ENCODE assay signal across 14 mouse cellular contexts in the genomic region with DNA sequence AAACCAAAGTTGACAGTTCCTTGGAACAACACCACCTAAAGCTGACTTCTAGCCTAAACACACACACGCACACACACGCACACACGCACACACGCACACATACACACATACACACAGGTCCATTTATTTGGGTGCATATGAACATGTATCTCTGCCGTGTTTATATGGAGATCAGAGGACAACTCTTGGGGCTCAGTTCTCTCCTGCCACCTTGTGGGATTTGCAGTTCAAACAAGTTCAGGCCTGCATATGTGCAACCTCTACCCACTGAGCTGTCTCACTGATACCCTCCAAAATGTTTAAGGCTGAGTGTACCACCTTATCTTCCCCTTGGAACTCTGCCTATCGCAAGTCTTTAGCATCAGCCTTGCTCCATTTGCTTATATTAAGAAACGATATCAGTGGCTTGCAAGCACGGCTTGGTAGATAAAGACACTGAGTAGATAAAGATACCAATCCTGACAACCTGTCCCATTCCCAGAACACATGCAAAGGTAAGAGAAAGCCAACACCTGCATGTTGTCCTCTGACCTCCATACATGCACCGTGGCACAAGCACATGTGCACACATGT. TPM values are rescaled to one million over a fixed set of nuclear protein-coding genes. Genes with fewer than 3 reads are reported as not detected.
A peak's percentile ranks its signal among the peaks of the same experiment; 100 is the strongest.
DNase-seq lines count a peak whose midpoint lies in the region; ATAC-seq and TF ChIP-seq lines count a peak whose summit lies in the region.
"Had no signal": no experiment of that assay in that cellular context is flagged by ENCODE, and none has a peak within 500 bp of the region (broad histone marks: within the 10 kb centered on the region; RNA-seq: fewer than 3 reads in every experiment).

No protein-coding gene starts in this region.

- peak; percentile 20; the same call in 1 of the 2 replicates for TF ChIP-seq CTCF in liver, postnatal 0 days (IDR thresholded peaks at IDR 0.05; ENCODE audit: low read depth)

- H3K27me3 ChIP-seq in embryonic facial prominence, embryonic 14.5 days (replicated peaks; ENCODE audit: control insufficient read depth, insufficient read depth, low read length): peaks cover 6% of the 10 kb centered on the region
- H3K27me3 ChIP-seq in embryonic facial prominence, embryonic 10.5 days (replicated peaks; ENCODE audit: low read depth, poor library complexity, severe bottlenecking): peaks cover 50% of the 10 kb centered on the region
- H3K27me3 ChIP-seq in liver, postnatal 0 days (ENCODE audit: insufficient read depth, low read length): peaks cover 23% of the 10 kb centered on the region
- H3K27me3 ChIP-seq in liver, embryonic 11.5 days (replicated peaks; ENCODE audit: control insufficient read depth, insufficient read depth, low read length): peaks cover 33% of the 10 kb centered on the region
- no peaks in the 10 kb centered on the region for H3K27me3 ChIP-seq in hindbrain, embryonic 16.5 days (replicated peaks; ENCODE audit: control insufficient read depth, insufficient read depth, low read length)

- peak; percentile 13 for DNase-seq in embryonic facial prominence, embryonic 14.5 days (ENCODE audit: low spot score)
- no peak for DNase-seq in embryonic facial prominence, embryonic 10.5 days (ENCODE audit: low spot score)
- DNase-seq in liver, postnatal 0 days: no peak
- DNase-seq in liver, embryonic 11.5 days (ENCODE audit: low spot score): no peak
- peak; percentile 54 for DNase-seq in retina, postnatal 1 day
- DNase-seq in spleen, adult 12 weeks (ENCODE audit: low spot score): no peak
- DNase-seq in heart, postnatal 10 days: no peak
- DNase-seq: cerebellum, adult 9-10 months; heart, adult 2 months; heart, postnatal 4 days had no signal

- peaks cover 7% of the 10 kb centered on the region; the same call in 1 of the 2 replicates for H3K4me1 ChIP-seq in embryonic facial prominence, embryonic 14.5 days (ENCODE audit: control insufficient read depth, insufficient read depth, low read length)
- peaks cover 18% of the 10 kb centered on the region for H3K4me1 ChIP-seq in embryonic facial prominence, embryonic 10.5 days
- peaks cover 11% of the 10 kb centered on the region for H3K4me1 ChIP-seq in liver, postnatal 0 days (ENCODE audit: insufficient read depth)
- no peaks in the 10 kb centered on the region for H3K4me1 ChIP-seq in liver, embryonic 11.5 days (replicated peaks; ENCODE audit: control insufficient read depth, insufficient read depth, low read length)
- peaks cover 3% of the 10 kb centered on the region; the same call in 1 of the 2 replicates for H3K4me1 ChIP-seq in hindbrain, embryonic 16.5 days (ENCODE audit: control insufficient read depth, insufficient read depth, low read depth, low read length)

- H3K27ac ChIP-seq in embryonic facial prominence, embryonic 14.5 days (replicated peaks; ENCODE audit: low read depth, low read length): no peak overlapping the region
- no peak overlapping the region for H3K27ac ChIP-seq in embryonic facial prominence, embryonic 10.5 days (replicated peaks)
- H3K27ac ChIP-seq in liver, postnatal 0 days (ENCODE audit: low read depth): no peak overlapping the region
- H3K27ac ChIP-seq in liver, embryonic 11.5 days (ENCODE audit: low read depth, low read length): no peak overlapping the region
- no peak overlapping the region for H3K27ac ChIP-seq in hindbrain, embryonic 16.5 days (ENCODE audit: low read depth, low read length)
- H3K27ac ChIP-seq: heart, adult 2 months; liver, embryonic 15.5 days had no signal

- no peak overlapping the region for H3K4me3 ChIP-seq in embryonic facial prominence, embryonic 14.5 days (ENCODE audit: low read depth, low read length)
- H3K4me3 ChIP-seq in embryonic facial prominence, embryonic 10.5 days: no peak overlapping the region
- no peak overlapping the region for H3K4me3 ChIP-seq in liver, postnatal 0 days (ENCODE audit: low read depth, low read length)
- no peak overlapping the region for H3K4me3 ChIP-seq in liver, embryonic 11.5 days (ENCODE audit: low read depth, low read length)
- no peak overlapping the region for H3K4me3 ChIP-seq in hindbrain, embryonic 16.5 days (ENCODE audit: low read length)
- H3K4me3 ChIP-seq: heart, adult 2 months; liver, embryonic 15.5 days had no signal

- no peak overlapping the region for H3K9ac ChIP-seq in embryonic facial prominence, embryonic 14.5 days (ENCODE audit: low read depth, low read length)
- no peak overlapping the region for H3K9ac ChIP-seq in liver, postnatal 0 days (replicated peaks)
- no peak overlapping the region for H3K9ac ChIP-seq in liver, embryonic 11.5 days (ENCODE audit: low read depth, low read length)
- H3K9ac ChIP-seq in hindbrain, embryonic 16.5 days (ENCODE audit: low read depth, low read length): no peak overlapping the region
- H3K9ac ChIP-seq: liver, embryonic 15.5 days had no signal

- 89% methylated on average over 9 of the region's 9 CpGs for WGBS in embryonic facial prominence, embryonic 14.5 days
- WGBS in embryonic facial prominence, embryonic 10.5 days: 89% methylated on average over 9 of the region's 9 CpGs
- WGBS in liver, postnatal 0 days (ENCODE audit: insufficient replicate concordance): 78% methylated on average over 9 of the region's 9 CpGs
- 79% methylated on average over 9 of the region's 9 CpGs for WGBS in liver, embryonic 11.5 days
- 82% methylated on average over 9 of the region's 9 CpGs for WGBS in hindbrain, embryonic 16.5 days

- intact Hi-C loops in heart, postnatal 10 days (cut with DNase I): no loop called here

- no peak for TF ChIP-seq EP300 in liver, postnatal 0 days (IDR thresholded peaks at IDR 0.05; ENCODE audit: low read depth)

- no peak overlapping the region for H3K4me2 ChIP-seq in embryonic facial prominence, embryonic 14.5 days (ENCODE audit: low read depth, low read length)
- no peak overlapping the region for H3K4me2 ChIP-seq in liver, postnatal 0 days (ENCODE audit: low read depth, low read length)
- no peak overlapping the region for H3K4me2 ChIP-seq in liver, embryonic 11.5 days
- 0 out of 2 replicates have a peak overlapping the region, but pooled peaks have one; percentile 3 for H3K4me2 ChIP-seq in hindbrain, embryonic 16.5 days (ENCODE audit: low read length)
- H3K4me2 ChIP-seq: liver, embryonic 15.5 days had no signal

- H3K36me3 ChIP-seq in embryonic facial prominence, embryonic 14.5 days (ENCODE audit: control insufficient read depth, insufficient read depth, low read length): no peaks in the 10 kb centered on the region
- no peaks in the 10 kb centered on the region for H3K36me3 ChIP-seq in embryonic facial prominence, embryonic 10.5 days (replicated peaks)
- H3K36me3 ChIP-seq in liver, postnatal 0 days (replicated peaks; ENCODE audit: insufficient read depth, low read length): no peaks in the 10 kb centered on the region
- H3K36me3 ChIP-seq in liver, embryonic 11.5 days (ENCODE audit: control insufficient read depth, insufficient read depth, low read length): no peaks in the 10 kb centered on the region
- H3K36me3 ChIP-seq in hindbrain, embryonic 16.5 days (ENCODE audit: control insufficient read depth, insufficient read depth, low read length): no peaks in the 10 kb centered on the region
- H3K36me3 ChIP-seq: liver, embryonic 15.5 days had no signal

- ATAC-seq in embryonic facial prominence, embryonic 14.5 days (ENCODE audit: low read depth): no peak
- ATAC-seq in liver, postnatal 0 days: no peak
- ATAC-seq in liver, embryonic 11.5 days (replicated peaks; ENCODE audit: low FRiP score): no peak
- ATAC-seq in hindbrain, embryonic 16.5 days: no peak

- no peaks in the 10 kb centered on the region for H3K9me3 ChIP-seq in embryonic facial prominence, embryonic 14.5 days (ENCODE audit: control insufficient read depth, low read length)
- H3K9me3 ChIP-seq in embryonic facial prominence, embryonic 10.5 days: no peaks in the 10 kb centered on the region
- H3K9me3 ChIP-seq in liver, postnatal 0 days (ENCODE audit: low read length): no peaks in the 10 kb centered on the region
- no peaks in the 10 kb centered on the region for H3K9me3 ChIP-seq in liver, embryonic 11.5 days (ENCODE audit: control insufficient read depth, low read length)
- no peaks in the 10 kb centered on the region for H3K9me3 ChIP-seq in hindbrain, embryonic 16.5 days (ENCODE audit: control insufficient read depth, low read length)
- H3K9me3 ChIP-seq: liver, embryonic 15.5 days had no signal

RNA-seq across cellular contexts. Expression of gene Stk33, which starts 1.9 kb away (rescaled TPM):
- polyA plus RNA-seq in embryonic facial prominence, embryonic 14.5 days (2014; fragmentation: Nextera tagmentation; extraction: Ambion mirVana): 3.1 and 6.2 TPM in 2 replicates
- 2.3 and 2.8 TPM in 2 replicates for polyA plus RNA-seq in embryonic facial prominence, embryonic 10.5 days (2016; fragmentation: Nextera tagmentation; extraction: Ambion mirVana)
- not detected in 2 replicates for polyA plus RNA-seq in liver, postnatal 0 days (2015; fragmentation: Nextera tagmentation; extraction: Ambion mirVana)
- polyA plus RNA-seq in liver, embryonic 11.5 days (2014; fragmentation: Nextera tagmentation; extraction: Ambion mirVana): not detected in 2 replicates
- polyA plus RNA-seq in hindbrain, embryonic 16.5 days (2015; fragmentation: Nextera tagmentation; extraction: Ambion mirVana): 7.4 and 8.8 TPM in 2 replicates
- not detected for total RNA-seq in heart, postnatal 10 days (2021)
- total RNA-seq: heart, adult 2 months; heart, postnatal 4 days; megakaryocyte progenitor cell, adult 5-6 weeks had no signal
- polyA plus RNA-seq: small intestine, adult 2 months had no signal

Comparison
In these comparisons a context has a peak if more than half of its experiments do, and no peak if none do; other contexts are left out.
1. DNase-seq: peak in embryonic facial prominence, embryonic 14.5 days (single experiment) and retina, postnatal 1 day (single experiment); none in embryonic facial prominence, embryonic 10.5 days (single experiment), liver, postnatal 0 days (single experiment), liver, embryonic 11.5 days (single experiment), spleen, adult 12 weeks (single experiment) and heart, postnatal 10 days (0 of 2).